Mouse (Mus musculus) stomach, postnatal 0 days (tissue): Measurements from ENCODE around the gene Tvp23b.

Experiments used
- CTCF ChIP-seq: IDR thresholded peaks from 2 replicates; pipeline ENCODE4 v1.5.1; 2016; ENCODE audit warnings: antibody characterized with exemption, low read depth, mild to moderate bottlenecking, moderate library complexity
- EP300 ChIP-seq: optimal IDR thresholded peaks from 2 replicates; pipeline ENCODE3; 2016; ENCODE audit warnings: antibody characterized with exemption

DNA sequence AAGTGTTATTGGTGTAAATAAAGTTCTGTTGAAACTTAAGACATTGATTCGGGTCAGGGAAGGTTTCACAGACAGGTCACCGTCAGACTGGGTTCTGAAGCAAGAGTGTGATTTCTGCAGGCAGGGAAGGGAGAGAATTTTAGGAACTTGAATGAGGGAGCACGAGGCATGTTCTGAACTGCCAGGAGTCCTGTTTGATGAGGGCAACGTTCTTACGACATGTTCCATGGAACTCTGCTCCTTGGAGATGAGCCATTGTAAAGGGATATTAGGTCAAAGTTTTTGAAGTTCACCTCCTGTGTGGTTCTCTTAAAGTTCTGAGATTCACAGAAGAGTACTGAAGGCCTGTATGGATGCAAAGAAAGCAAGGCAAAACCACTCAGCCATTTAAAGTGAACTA lies 51.9 kb downstream of the Tvp23b start:
- TF ChIP-seq EP300 = no peak
- TF ChIP-seq CTCF = no peak
